Mouse (Mus musculus): ENCODE measurements around the gene Inhbc. TPM values are rescaled to one million over a fixed set of nuclear protein-coding genes. Genes with fewer than 3 reads are reported as not detected.

Gene Inhbc
- total and polyA plus RNA-seq, 3 experiments, result not detected

GRCm38 (mm10) chr10:127333152-127333551, 37.1 kb downstream of the Inhbc start:
- Histone ChIP-seq H3K4me3 (ENCODE audit: control insufficient read depth in 1 of 2, insufficient read depth in 1 of 2, low read depth in 2 of 2, low read length in 2 of 2) (no peak overlapping the region), H3K9ac (ENCODE audit: control insufficient read depth, low read depth, low read length, poor library complexity, severe bottlenecking) (no peak overlapping the region), H3K27me3 (ENCODE audit: control insufficient read depth in 1 of 2, insufficient read depth in 2 of 2, low read length in 2 of 2) (no peaks in the 10 kb centered on the region), H3K36me3 (ENCODE audit: control insufficient read depth in 1 of 2, insufficient read depth in 2 of 2, low read length in 2 of 2) (no peaks in the 10 kb centered on the region), H3K4me1 (ENCODE audit: control insufficient read depth in 1 of 2, insufficient read depth in 2 of 2, low read length in 2 of 2) (no peaks in the 10 kb centered on the region), H3K27ac (ENCODE audit: control insufficient read depth, low read depth, low read length) (no peak overlapping the region), H3K79me2 (ENCODE audit: control insufficient read depth, insufficient read depth, low read length, poor library complexity) (no peaks in the 10 kb centered on the region), H3K9me3 (replicated peaks; ENCODE audit: insufficient read depth, low read length) (no peaks in the 10 kb centered on the region)
- TF ChIP-seq USF2 (IDR thresholded peaks at IDR 0.05; ENCODE audit: borderline replicate concordance in 1 of 2, insufficient read depth in 1 of 2, low read depth in 1 of 2, low read length in 2 of 2) (no peak), CHD2 (IDR thresholded peaks at IDR 0.05; ENCODE audit: low read length) (no peak), ZNF384 (IDR thresholded peaks at IDR 0.05; ENCODE audit: low read depth, low read length) (no peak), ZC3H11A (IDR thresholded peaks at IDR 0.05; ENCODE audit: low read depth, low read length) (peak; percentile 59; the same call in 1 of the 2 replicates), POLR2A (IDR thresholded peaks at IDR 0.05; ENCODE audit: control insufficient read depth in 1 of 2, insufficient read depth in 1 of 2, low read depth in 1 of 2, low read length in 2 of 2, poor library complexity in 1 of 2) (no peak), RCOR1 (IDR thresholded peaks at IDR 0.05; ENCODE audit: low read depth, low read length) (no peak), MAZ (IDR thresholded peaks at IDR 0.05; ENCODE audit: low read depth, low read length) (no peak), GATA1 (IDR thresholded peaks at IDR 0.05; ENCODE audit: low read depth, low read length) (no peak), TBP (IDR thresholded peaks at IDR 0.05; ENCODE audit: low read depth, low read length) (peak; percentile 38; the same call in 1 of the 2 replicates), ETS1 (IDR thresholded peaks at IDR 0.05; ENCODE audit: low read depth, low read length) (no peak), TAL1 (IDR thresholded peaks at IDR 0.05; ENCODE audit: low read length) (no peak), CTCF (IDR thresholded peaks at IDR 0.05 in 2 of 3, conservative IDR thresholded peaks at IDR 0.05 in 1 of 3; ENCODE audit: control insufficient read depth in 1 of 3, insufficient read depth in 1 of 3, low read depth in 2 of 3, low read length in 3 of 3, poor library complexity in 1 of 3, severe bottlenecking in 1 of 3) (peak; percentile 51 to 78 (median 53)), E2F4 (IDR thresholded peaks at IDR 0.05; ENCODE audit: borderline replicate concordance, low read depth, low read length) (no peak), EP300 (IDR thresholded peaks at IDR 0.05; ENCODE audit: low read depth in 1 of 2, low read length in 2 of 2) (no peak), MYC (IDR thresholded peaks at IDR 0.05; ENCODE audit: low read depth, low read length) (peak; percentile 83), SMC3 (IDR thresholded peaks at IDR 0.05; ENCODE audit: low read depth, low read length) (peak; percentile 66), ZMIZ1 (IDR thresholded peaks at IDR 0.05; ENCODE audit: low read depth, low read length) (no peak), TCF12 (IDR thresholded peaks at IDR 0.05; ENCODE audit: low read depth, low read length) (no peak), NELFE (IDR thresholded peaks at IDR 0.05; ENCODE audit: low read depth, low read length) (no peak), USF1 (IDR thresholded peaks at IDR 0.05; ENCODE audit: low read depth, low read length) (no peak), RAD21 (IDR thresholded peaks at IDR 0.05; ENCODE audit: low read depth, low read length) (peak; percentile 77), ZKSCAN1 (IDR thresholded peaks at IDR 0.05; ENCODE audit: low read depth, low read length) (no peak), NRF1 (IDR thresholded peaks at IDR 0.05; ENCODE audit: insufficient read depth, low read depth, low read length, poor library complexity, severe bottlenecking) (no peak), BHLHE40 (IDR thresholded peaks at IDR 0.05; ENCODE audit: borderline replicate concordance, low read depth, low read length) (no peak), JUND (IDR thresholded peaks at IDR 0.05; ENCODE audit: low read depth, low read length) (no peak), POLR2AphosphoS5 (IDR thresholded peaks at IDR 0.05; ENCODE audit: borderline replicate concordance, low read depth, low read length) (no peak), MYB (IDR thresholded peaks at IDR 0.05; ENCODE audit: low read depth, low read length) (no peak), MAFK (IDR thresholded peaks at IDR 0.05; ENCODE audit: borderline replicate concordance, low read depth, low read length) (no peak), UBTF (IDR thresholded peaks at IDR 0.05; ENCODE audit: borderline replicate concordance, insufficient read depth, low read depth, low read length) (no peak), CHD1 (IDR thresholded peaks at IDR 0.05; ENCODE audit: low read depth, low read length) (no peak), GABPA (IDR thresholded peaks at IDR 0.05; ENCODE audit: low read depth, low read length) (no peak), SIN3A (IDR thresholded peaks at IDR 0.05; ENCODE audit: low read length) (peak; percentile 49; the same call in 1 of the 2 replicates), MXI1 (IDR thresholded peaks at IDR 0.05; ENCODE audit: low read depth, low read length) (no peak), MAX (IDR thresholded peaks at IDR 0.05; ENCODE audit: low read length) (no peak), KAT2A (conservative IDR thresholded peaks at IDR 0.05; ENCODE audit: low read depth, low read length) (no peak), POLR2AphosphoS2 (IDR thresholded peaks at IDR 0.05; ENCODE audit: low read length) (no peak), ELF1 (IDR thresholded peaks at IDR 0.05; ENCODE audit: low read depth, low read length) (no peak), MEF2A (IDR thresholded peaks at IDR 0.05; ENCODE audit: extremely low read depth, insufficient replicate concordance, low read depth, low read length, poor library complexity, severe bottlenecking) (no peak), HCFC1 (IDR thresholded peaks at IDR 0.05; ENCODE audit: low read depth, low read length) (no peak)
- peak; percentile 71 for DNase-seq (ENCODE audit: low read depth, low spot score)
